In genomic region chr5:43328579-43328978, GRCm38 (mm10) we compare ENCODE assay signal across 8 mouse cellular contexts.
DNase-seq lines count a peak whose midpoint lies in the region; ATAC-seq and TF ChIP-seq lines count a peak whose summit lies in the region.
"Had no signal": no experiment of that assay in that cellular context is flagged by ENCODE, and none has a peak within 500 bp of the region (broad histone marks: within the 10 kb centered on the region; RNA-seq: fewer than 3 reads in every experiment).

No protein-coding gene starts in this region.

- H3K27ac ChIP-seq in intestine, embryonic 14.5 days (ENCODE audit: low read depth), result no peak overlapping the region
- H3K27ac ChIP-seq in intestine, embryonic 16.5 days (ENCODE audit: low read length), result no peak overlapping the region
- H3K27ac ChIP-seq in midbrain, postnatal 0 days (ENCODE audit: low read depth, low read length), result no peak overlapping the region
- H3K27ac ChIP-seq in midbrain, embryonic 10.5 days (replicated peaks), result no peak overlapping the region
- no peak overlapping the region for H3K27ac ChIP-seq in stomach, postnatal 0 days (replicated peaks)
- H3K27ac ChIP-seq in hindbrain, embryonic 11.5 days (ENCODE audit: low read depth, low read length), result no peak overlapping the region
- H3K27ac ChIP-seq: midbrain, embryonic 15.5 days had no signal

- no peak for TF ChIP-seq EP300 in stomach, postnatal 0 days (optimal IDR thresholded peaks at IDR 0.05)

- H3K4me3 ChIP-seq in intestine, embryonic 14.5 days (ENCODE audit: low read depth, low read length), result no peak overlapping the region
- no peak overlapping the region for H3K4me3 ChIP-seq in intestine, embryonic 16.5 days (ENCODE audit: low read length)
- H3K4me3 ChIP-seq in midbrain, postnatal 0 days (ENCODE audit: low read depth, low read length), result no peak overlapping the region
- H3K4me3 ChIP-seq in midbrain, embryonic 10.5 days, result no peak overlapping the region
- H3K4me3 ChIP-seq in stomach, postnatal 0 days (ENCODE audit: low read depth, low read length), result no peak overlapping the region
- H3K4me3 ChIP-seq in hindbrain, embryonic 11.5 days (ENCODE audit: low read depth, low read length), result no peak overlapping the region
- H3K4me3 ChIP-seq: midbrain, embryonic 15.5 days had no signal

- WGBS in intestine, embryonic 14.5 days, result 12% methylated on average over 4 of the region's 4 CpGs
- WGBS in intestine, embryonic 16.5 days, result 18% methylated on average over 4 of the region's 4 CpGs
- WGBS in midbrain, postnatal 0 days, result 37% methylated on average over 4 of the region's 4 CpGs
- 54% methylated on average over 4 of the region's 4 CpGs for WGBS in midbrain, embryonic 10.5 days
- 9% methylated on average over 4 of the region's 4 CpGs for WGBS in stomach, postnatal 0 days
- 46% methylated on average over 4 of the region's 4 CpGs for WGBS in hindbrain, embryonic 11.5 days

- no peak for TF ChIP-seq CTCF in midbrain, postnatal 0 days (IDR thresholded peaks at IDR 0.05)
- TF ChIP-seq CTCF in stomach, postnatal 0 days (IDR thresholded peaks at IDR 0.05; ENCODE audit: low read depth), result no peak

- no peaks in the 10 kb centered on the region for H3K27me3 ChIP-seq in intestine, embryonic 14.5 days (replicated peaks; ENCODE audit: control insufficient read depth, insufficient read depth, low read length)
- no peaks in the 10 kb centered on the region for H3K27me3 ChIP-seq in intestine, embryonic 16.5 days (replicated peaks; ENCODE audit: control insufficient read depth, insufficient read depth, low read length)
- no peaks in the 10 kb centered on the region for H3K27me3 ChIP-seq in midbrain, postnatal 0 days (ENCODE audit: insufficient read depth, low read length)
- H3K27me3 ChIP-seq in midbrain, embryonic 10.5 days (ENCODE audit: low read depth, poor library complexity, severe bottlenecking), result no peaks in the 10 kb centered on the region
- no peaks in the 10 kb centered on the region for H3K27me3 ChIP-seq in stomach, postnatal 0 days (ENCODE audit: control insufficient read depth, insufficient read depth, low read length)
- H3K27me3 ChIP-seq in hindbrain, embryonic 11.5 days (ENCODE audit: control insufficient read depth, insufficient read depth, low read length), result no peaks in the 10 kb centered on the region
- H3K27me3 ChIP-seq: midbrain, embryonic 15.5 days had no signal

- intact Hi-C loops in left cerebral cortex, postnatal 10 days (cut with DNase I), result no loop called here

- H3K36me3 ChIP-seq in intestine, embryonic 14.5 days (ENCODE audit: control insufficient read depth, insufficient read depth, low read length), result no peaks in the 10 kb centered on the region
- no peaks in the 10 kb centered on the region for H3K36me3 ChIP-seq in intestine, embryonic 16.5 days (ENCODE audit: control insufficient read depth, insufficient read depth, low read length)
- H3K36me3 ChIP-seq in midbrain, postnatal 0 days (ENCODE audit: insufficient read depth, low read length), result no peaks in the 10 kb centered on the region
- H3K36me3 ChIP-seq in midbrain, embryonic 10.5 days, result no peaks in the 10 kb centered on the region
- H3K36me3 ChIP-seq in stomach, postnatal 0 days (ENCODE audit: control insufficient read depth, insufficient read depth, low read length), result no peaks in the 10 kb centered on the region
- no peaks in the 10 kb centered on the region for H3K36me3 ChIP-seq in hindbrain, embryonic 11.5 days (ENCODE audit: control insufficient read depth, insufficient read depth, low read length)
- H3K36me3 ChIP-seq: midbrain, embryonic 15.5 days had no signal

- H3K9me3 ChIP-seq in intestine, embryonic 14.5 days (ENCODE audit: control insufficient read depth, low read length), result no peaks in the 10 kb centered on the region
- no peaks in the 10 kb centered on the region for H3K9me3 ChIP-seq in intestine, embryonic 16.5 days (ENCODE audit: control insufficient read depth, low read length)
- no peaks in the 10 kb centered on the region for H3K9me3 ChIP-seq in midbrain, postnatal 0 days (ENCODE audit: low read length)
- H3K9me3 ChIP-seq in midbrain, embryonic 10.5 days (replicated peaks), result no peaks in the 10 kb centered on the region
- no peaks in the 10 kb centered on the region for H3K9me3 ChIP-seq in stomach, postnatal 0 days (ENCODE audit: control insufficient read depth, low read length)
- no peaks in the 10 kb centered on the region for H3K9me3 ChIP-seq in hindbrain, embryonic 11.5 days (ENCODE audit: control insufficient read depth, low read length)
- H3K9me3 ChIP-seq: midbrain, embryonic 15.5 days had no signal

- DNase-seq in intestine, embryonic 14.5 days (ENCODE audit: low spot score), result no peak
- peak; percentile 40 for DNase-seq in midbrain, postnatal 0 days (ENCODE audit: low spot score)
- DNase-seq in midbrain, embryonic 10.5 days (ENCODE audit: low spot score), result no peak
- peak; percentile 31 to 66 for DNase-seq in left cerebral cortex, postnatal 10 days (ENCODE audit: extremely low spot score in 1 of 2, low spot score in 2 of 2)
- DNase-seq in stomach, postnatal 0 days (ENCODE audit: low spot score), result peak; percentile 19
- DNase-seq in hindbrain, embryonic 11.5 days (ENCODE audit: low spot score), result no peak

- 0 out of 2 replicates have a peak, but pooled peaks cover 4% of the 10 kb centered on the region for H3K4me1 ChIP-seq in intestine, embryonic 14.5 days (replicated peaks; ENCODE audit: control insufficient read depth, insufficient read depth, low read length)
- no peaks in the 10 kb centered on the region for H3K4me1 ChIP-seq in intestine, embryonic 16.5 days (ENCODE audit: control insufficient read depth, insufficient read depth, low read length)
- H3K4me1 ChIP-seq in midbrain, postnatal 0 days (ENCODE audit: insufficient read depth, low read length), result no peaks in the 10 kb centered on the region
- H3K4me1 ChIP-seq in midbrain, embryonic 10.5 days, result peaks cover 5% of the 10 kb centered on the region; the same call in 1 of the 2 replicates
- no peaks in the 10 kb centered on the region for H3K4me1 ChIP-seq in stomach, postnatal 0 days (replicated peaks; ENCODE audit: control insufficient read depth, insufficient read depth)
- no peaks in the 10 kb centered on the region for H3K4me1 ChIP-seq in hindbrain, embryonic 11.5 days (replicated peaks; ENCODE audit: control insufficient read depth, insufficient read depth, low read length)
- H3K4me1 ChIP-seq: midbrain, embryonic 15.5 days had no signal

- peak overlapping the region; percentile 12 for H3K4me2 ChIP-seq in intestine, embryonic 14.5 days (ENCODE audit: low read length)
- H3K4me2 ChIP-seq in intestine, embryonic 16.5 days (ENCODE audit: low read depth, low read length), result no peak overlapping the region
- no peak overlapping the region for H3K4me2 ChIP-seq in midbrain, postnatal 0 days (ENCODE audit: low read depth, low read length, poor library complexity, severe bottlenecking)
- H3K4me2 ChIP-seq in stomach, postnatal 0 days (replicated peaks; ENCODE audit: low read depth), result no peak overlapping the region; the same call in 1 of the 2 replicates
- H3K4me2 ChIP-seq in hindbrain, embryonic 11.5 days (replicated peaks; ENCODE audit: low read depth, low read length), result no peak overlapping the region
- H3K4me2 ChIP-seq: midbrain, embryonic 15.5 days had no signal

- ATAC-seq in intestine, embryonic 14.5 days (replicated peaks; ENCODE audit: low FRiP score, low TSS enrichment, low read depth), result no peak
- no peak for ATAC-seq in intestine, embryonic 16.5 days
- no peak for ATAC-seq in midbrain, postnatal 0 days (ENCODE audit: low FRiP score)
- ATAC-seq in stomach, postnatal 0 days (ENCODE audit: low FRiP score, low TSS enrichment), result no peak
- ATAC-seq in hindbrain, embryonic 11.5 days (ENCODE audit: low FRiP score), result no peak
- ATAC-seq: midbrain, embryonic 15.5 days had no signal

- H3K9ac ChIP-seq in intestine, embryonic 14.5 days (ENCODE audit: low read length), result no peak overlapping the region
- no peak overlapping the region for H3K9ac ChIP-seq in intestine, embryonic 16.5 days (ENCODE audit: low read depth, low read length)
- H3K9ac ChIP-seq in midbrain, postnatal 0 days (replicated peaks; ENCODE audit: low read length, poor library complexity, severe bottlenecking), result no peak overlapping the region
- H3K9ac ChIP-seq in stomach, postnatal 0 days (ENCODE audit: low read length), result no peak overlapping the region
- H3K9ac ChIP-seq in hindbrain, embryonic 11.5 days (ENCODE audit: low read depth, low read length), result no peak overlapping the region
- H3K9ac ChIP-seq: midbrain, embryonic 15.5 days had no signal

Comparison
In these comparisons a context has a peak if more than half of its experiments do, and no peak if none do; other contexts are left out.
1. DNase-seq: peak in midbrain, postnatal 0 days (single experiment), left cerebral cortex, postnatal 10 days (2 of 2) and stomach, postnatal 0 days (single experiment); none in intestine, embryonic 14.5 days (single experiment), midbrain, embryonic 10.5 days (single experiment) and hindbrain, embryonic 11.5 days (single experiment).